Mouse (Mus musculus) left cerebral cortex, adult 18-20 months (tissue): ENCODE data around the gene Rnf11. TPM values are rescaled to one million over a fixed set of nuclear protein-coding genes. Genes with fewer than 3 reads are reported as not detected.
"Not testable (repeated sequence)": the region's sequence is repeated elsewhere in the genome, so short reads cannot be mapped to it uniquely, and the experiment has no call there.

Source experiments
- DNase-seq, 2 experiments: peaks; one replicate each; pipeline ENCODE4 v3.0.0; 2021 to 2022; ENCODE audit warnings: low spot score in 2 of 2, mixed read lengths in 1 of 2
- total RNA-seq, 2 experiments: library from RNA; stranded (reverse); gene quantifications; 2 replicates each; pipeline ENCODE4 v1.2.3; 2021

Gene Rnf11
- total RNA-seq, 2 experiments from 2014 or later = 222 to 227 TPM

DNA sequence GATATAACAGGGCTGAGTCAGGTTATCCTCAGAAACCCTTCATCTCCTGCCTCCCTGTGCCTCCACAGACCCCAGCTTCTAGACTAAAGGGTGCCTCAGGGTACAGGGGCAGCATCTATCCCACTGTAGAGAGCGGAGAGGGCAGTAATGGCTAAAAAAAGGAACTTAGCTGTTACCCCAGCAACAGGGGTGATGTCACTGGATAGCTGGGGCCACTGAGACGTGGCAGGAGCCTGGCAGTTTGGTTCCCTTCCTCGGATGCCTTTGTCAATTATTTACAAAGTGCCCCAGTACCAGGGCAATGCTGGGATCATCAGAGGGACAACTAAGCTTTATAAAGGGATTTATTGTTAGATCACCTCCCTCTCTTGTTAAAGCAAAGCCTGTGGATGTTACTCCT, 65.5 kb downstream of the Rnf11 start:
- no peak for DNase-seq

DNA sequence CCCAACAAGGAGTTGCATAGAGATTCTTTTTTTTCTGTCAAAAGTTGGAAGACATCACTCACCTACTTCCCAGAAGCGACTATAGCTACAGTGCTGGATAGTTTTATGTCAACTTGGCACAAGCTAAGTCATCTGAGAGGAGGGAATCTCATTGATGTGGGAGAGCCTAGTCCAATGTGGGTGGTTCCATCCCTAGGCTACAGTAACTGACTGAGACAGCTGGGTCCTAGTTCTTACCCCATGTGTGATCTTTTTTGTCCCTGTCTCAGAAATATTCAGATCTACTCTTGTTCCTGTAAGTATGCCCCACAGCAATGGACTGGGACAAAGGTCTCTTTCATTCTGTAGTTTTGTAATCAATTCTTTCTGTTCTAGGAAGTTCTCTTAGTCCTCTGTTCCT, 66.5 kb downstream of the Rnf11 start:
- no peak for DNase-seq

GRCm38 (mm10) chr4:109412233-109412632, 72.3 kb downstream of the Rnf11 start:
- no peak for DNase-seq

DNA sequence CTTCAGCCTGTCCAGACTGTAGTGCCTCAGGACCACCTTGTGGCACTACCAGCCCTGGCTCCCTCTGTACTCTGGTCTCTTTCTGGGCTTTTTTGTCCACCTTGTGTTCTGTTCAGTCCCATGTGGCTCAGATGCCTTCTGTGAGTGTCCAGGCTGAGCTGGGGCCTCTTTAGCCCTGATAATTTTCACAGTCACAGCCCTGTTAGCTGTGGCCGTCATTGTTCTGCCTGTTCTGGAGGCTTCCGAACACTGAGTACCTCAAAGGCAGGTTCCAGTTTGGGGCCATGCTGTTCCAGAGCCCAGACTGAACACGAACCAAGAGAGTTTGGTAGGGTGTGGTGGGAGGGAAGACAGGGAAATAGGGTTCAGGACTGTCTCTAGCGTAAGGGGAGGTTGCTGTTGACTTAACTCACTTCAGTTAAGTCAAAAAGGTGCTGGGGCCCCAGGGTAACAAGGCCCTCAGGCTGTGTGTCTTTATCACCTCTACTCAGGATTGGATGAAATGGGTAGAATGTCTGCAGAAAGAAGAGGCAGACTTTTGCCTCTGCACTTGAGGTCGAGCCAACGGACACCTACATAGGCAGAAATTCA, 73.1 kb downstream of the Rnf11 start:
- no peak for DNase-seq

DNA sequence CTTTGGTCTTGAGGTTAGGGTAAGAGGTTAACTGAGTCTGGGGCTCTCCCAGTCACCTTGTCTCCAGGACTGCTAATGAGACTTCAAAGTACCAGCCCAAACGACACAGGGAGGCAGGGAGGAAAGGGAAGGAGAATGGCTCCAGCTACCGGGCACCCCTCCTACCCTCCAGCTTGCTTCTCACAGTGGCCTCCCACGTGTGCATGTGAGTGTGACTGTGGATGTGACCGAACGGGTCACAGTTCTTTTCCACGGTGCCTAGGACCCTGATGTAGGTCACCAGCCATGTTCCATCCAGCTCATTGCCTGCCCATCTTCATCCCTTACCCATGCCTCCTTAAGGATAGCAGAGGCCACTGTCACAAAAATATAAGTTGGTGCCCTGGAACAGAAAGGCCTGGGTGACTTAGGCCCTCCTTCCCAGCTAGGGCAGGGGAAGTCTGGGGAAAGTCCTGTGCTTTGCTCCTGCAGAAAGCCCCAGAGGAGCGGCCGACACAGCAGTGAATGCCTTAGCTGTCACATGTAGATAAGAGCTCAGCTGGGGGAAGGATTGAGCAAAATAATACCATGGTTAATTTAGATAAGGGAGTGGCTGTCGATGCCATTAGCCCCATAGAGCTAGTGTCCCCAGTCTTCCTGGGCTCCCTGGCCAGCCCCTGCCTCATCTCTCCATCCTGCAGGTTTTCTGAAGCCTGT, 73.7 kb downstream of the Rnf11 start:
- no peak for DNase-seq

DNA sequence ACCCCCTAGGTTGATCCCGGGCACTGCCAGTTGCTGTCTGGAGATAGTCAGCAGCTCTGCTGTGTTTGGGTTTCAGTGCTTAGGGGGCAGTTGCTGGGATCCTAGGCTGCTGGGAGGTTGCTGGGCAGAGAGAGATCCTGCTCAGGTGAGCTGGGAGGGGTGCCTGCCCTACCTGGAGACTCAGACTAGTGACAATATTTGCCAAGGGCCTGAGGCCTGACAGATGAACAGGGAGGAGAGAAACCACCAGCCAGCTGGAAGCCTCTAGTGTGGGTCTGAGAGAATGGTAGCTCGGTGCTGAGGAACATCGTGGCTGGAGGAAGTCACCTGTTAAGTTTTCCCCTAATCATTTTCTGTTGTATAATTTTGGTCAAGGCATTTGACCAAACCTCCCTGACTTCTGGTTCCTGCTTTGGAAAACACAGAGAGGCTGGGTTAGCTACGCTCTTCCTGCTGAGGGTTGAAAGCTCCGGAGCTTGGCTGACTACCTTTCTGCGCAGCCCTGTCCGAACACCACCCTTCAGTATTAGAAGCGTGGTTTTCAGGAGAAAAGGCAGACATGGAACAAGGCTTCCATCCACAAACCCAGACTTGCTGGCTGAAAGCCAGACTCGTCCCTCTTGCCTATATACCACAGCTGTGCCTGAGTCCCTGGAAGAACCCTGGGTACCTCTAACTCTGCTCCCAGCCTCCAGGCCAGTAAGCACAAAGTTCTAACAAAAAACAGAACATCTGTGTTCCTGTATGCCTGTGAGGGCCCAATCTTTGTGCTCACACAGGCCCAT, 76.6 kb downstream of the Rnf11 start:
- DNase-seq = no peak

DNA sequence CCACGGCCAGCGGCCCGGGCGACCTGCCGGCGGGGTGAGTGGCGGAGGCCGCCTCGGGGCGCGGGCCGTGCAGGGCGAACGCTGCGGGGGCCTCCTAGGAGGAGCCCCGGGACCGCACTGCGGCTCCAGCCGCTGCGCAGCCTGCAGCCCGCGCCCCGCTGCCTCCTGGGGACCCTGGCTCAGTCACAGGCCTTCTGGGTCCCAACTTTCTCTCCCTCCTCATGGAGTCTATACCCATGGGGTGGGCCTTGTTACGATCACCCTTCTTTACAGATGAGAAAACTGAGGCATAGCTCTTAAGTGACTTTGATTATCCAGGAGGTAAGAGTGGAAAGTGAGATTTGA, 77.4 kb downstream of the Rnf11 start:
- peak in 1 of 2 experiments; percentile 12 for DNase-seq

DNA sequence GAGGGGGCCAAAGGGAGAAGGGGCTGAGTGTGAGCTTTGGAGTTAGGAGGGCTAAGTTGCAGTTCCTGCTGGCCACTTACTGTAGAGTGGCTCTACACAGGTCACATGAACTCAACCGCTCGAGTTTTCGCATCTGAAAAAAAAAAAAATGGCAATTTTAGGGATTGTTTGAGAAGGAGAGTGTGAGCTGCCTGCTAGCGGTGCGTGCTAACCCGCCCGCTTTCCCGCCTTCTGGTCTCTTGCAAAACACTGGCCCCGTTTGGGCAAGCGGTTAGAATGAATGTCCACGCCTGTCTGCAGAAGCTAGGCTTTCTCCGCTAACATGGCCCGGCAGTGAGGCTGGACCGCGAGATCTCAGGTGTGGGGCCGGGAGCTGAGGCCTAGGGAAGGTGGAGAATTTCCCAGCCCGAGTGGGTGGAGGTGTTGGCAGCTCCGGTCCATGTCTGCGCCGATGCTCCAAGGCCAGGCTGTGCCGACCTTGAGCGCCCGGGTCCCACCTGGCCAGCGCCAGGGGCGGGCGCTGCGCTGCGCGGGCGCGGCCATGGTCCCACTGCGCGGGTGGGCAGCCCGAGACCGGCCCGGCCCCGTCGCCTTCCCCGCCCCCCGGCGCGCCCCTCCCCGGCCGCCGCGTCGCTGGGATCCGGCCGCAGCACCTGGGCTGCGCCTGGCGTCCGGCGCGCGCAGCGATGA, 77.9 kb downstream of the Rnf11 start, which contains the start of gene Ttc39a:
Gene Ttc39a (plus strand): TSS at position 138 of the 690 bp plus-strand sequence.
- DNase-seq = peak; percentile 17 to 30

DNA sequence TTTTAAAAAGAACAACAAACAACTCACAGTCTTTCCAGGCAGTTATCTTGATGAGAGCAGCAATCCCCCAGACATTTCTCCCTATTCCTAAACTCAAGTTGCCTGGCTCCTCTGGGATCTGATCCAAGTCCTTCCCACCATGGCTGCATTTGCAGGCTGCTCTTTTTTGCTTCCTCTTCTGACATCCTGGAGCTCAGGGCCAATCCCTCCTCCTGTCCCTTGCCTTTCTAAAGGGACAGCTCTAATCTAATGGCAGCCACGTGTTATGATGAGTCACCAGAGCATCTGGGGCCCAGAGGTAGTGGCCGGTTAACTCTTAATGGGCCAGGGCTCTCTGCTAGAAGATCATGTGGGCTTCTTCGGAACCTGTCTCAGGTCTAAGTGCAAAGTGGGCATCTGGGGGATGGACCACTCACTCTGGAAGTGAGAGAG, 78.5 kb downstream of the Rnf11 start:
- DNase-seq = peak; percentile 31 to 50

DNA sequence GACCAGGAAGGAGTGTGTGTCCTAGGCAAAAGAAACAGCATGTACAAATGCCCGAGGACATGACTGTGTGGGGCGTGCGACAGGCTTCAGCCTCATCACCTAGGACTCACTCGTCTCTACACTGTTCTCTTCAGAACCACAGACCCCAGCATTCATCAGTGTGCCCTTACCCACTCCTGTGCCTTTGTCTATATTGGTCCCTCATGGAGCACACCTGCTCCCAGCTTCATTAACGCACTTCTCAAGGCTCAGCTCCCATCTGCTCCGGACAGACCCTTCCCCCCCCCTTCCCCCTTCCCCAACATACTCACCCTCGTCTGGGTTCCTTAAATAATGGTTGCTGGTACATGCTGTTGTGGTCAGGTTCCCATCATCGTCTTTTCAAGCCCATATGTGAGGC, 79.1 kb downstream of the Rnf11 start:
- DNase-seq = no peak

GRCm38 (mm10) chr4:109404908-109405307, 79.6 kb downstream of the Rnf11 start:
- DNase-seq = not testable (repeated sequence)

DNA sequence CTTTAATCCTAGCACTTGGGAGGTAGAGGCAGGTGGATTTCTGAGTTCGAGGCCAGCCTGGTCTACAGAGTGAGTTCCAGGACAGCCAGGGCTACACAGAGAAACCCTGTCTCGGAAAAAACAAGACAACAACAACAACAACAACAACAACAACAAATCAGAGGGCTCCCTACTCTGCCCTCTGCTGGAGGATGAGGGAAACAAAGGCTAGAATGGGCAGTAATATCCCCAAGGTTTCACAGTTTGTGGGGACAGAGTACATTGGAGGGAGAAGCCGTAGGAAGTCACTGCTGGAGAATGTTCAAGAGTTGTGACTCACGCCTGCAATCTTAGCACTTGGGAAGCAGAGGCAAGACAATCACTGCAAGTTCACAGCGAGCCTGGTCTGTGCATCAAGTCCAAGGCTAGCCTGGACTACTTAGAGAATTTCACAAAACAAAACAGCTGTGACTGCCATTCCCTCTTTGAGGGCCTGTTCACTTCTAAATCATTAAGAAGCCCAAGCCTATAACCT, 83.3 kb downstream of the Rnf11 start:
- no peak for DNase-seq

Other genes starting within 250 kb of the Rnf11 start
- 100 to 1,000 TPM; 173 to 184 TPM for gene Eps15, start 204.5 kb downstream of the Rnf11 start, total RNA-seq
- gene Ttc39a, start 78.1 kb downstream of the Rnf11 start, total RNA-seq = 1 to 10 TPM; 2.7 to 4.3 TPM
- not detected for gene 4930522H14Rik, start 46.6 kb upstream of the Rnf11 start, total RNA-seq
- gene Cdkn2c, start 182.5 kb upstream of the Rnf11 start, total RNA-seq = 1 to 10 TPM; 2.6 to 3.2 TPM
- gene Faf1, start 191.9 kb upstream of the Rnf11 start, total RNA-seq = 10 to 100 TPM; 24.6 to 25.8 TPM